Mouse (Mus musculus) embryo, embryonic 10.5 days (tissue): ENCODE data around the gene Rps6ka2.
A peak's percentile ranks its signal among the peaks of the same experiment; 100 is the strongest.

Experiments used
- DNase-seq: peaks from one replicate; pipeline ENCODE4 v3.0.0-alpha.2; 2015; ENCODE audit warnings: low spot score

Rps6ka2 gene

DNA sequence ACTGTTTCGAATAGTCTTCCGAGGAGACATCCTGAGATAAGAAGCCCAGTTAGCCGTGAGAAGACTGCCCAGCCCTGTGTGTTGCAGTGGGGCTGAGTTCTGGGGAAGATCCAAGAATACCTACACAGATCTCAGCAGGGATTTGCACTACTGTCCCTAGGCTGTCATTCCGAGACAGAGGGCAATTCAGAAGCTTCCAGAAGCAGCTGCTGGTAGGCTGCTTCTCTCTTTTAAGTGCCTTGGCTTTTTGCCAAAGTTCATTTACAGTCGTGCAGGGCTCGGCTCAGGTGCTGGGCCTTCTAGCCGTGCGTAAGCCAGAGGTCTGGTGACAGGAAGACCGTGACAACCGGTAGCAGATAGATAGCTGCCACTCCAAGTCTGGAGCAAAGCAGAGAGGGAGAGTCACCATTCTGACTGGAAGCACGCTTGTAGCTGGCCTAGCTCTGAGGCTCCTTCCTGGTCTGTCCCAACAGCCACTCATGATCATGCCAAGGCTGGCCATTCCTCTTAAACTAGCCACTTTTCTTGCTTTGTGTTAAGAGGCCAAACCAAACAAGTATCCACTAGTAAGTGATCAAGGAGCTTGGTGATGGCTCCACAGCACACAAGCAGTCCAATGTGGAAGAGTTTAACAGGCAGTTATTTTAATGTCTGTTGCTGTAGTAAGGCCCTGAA, 49.3 kb downstream of the Rps6ka2 start:
- DNase-seq = no peak

DNA sequence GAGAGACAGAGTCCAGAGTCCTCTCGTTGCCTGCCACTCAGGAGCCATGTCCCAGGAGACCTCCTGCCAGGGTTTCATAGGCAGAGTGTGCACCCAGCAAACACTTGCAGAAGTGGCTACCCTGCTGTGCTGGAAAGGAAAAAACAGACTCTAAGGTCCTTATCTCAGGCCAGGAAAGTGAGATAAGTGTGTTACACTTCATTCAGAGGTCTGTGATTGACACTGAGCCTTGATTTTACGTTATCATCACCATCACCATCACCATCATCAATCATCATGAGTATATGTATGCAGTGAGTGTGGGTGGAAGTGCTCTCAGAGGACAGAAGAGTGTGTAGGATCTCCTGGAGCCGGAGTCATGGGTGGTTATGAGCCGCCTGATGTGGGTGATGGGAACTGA, 51.4 kb downstream of the Rps6ka2 start:
- no peak for DNase-seq

- DNase-seq = no peak
Observed at GRCm38 (mm10) chr17:7222198-7222597, 52.3 kb downstream of the Rps6ka2 start.

GRCm38 (mm10) chr17:7228545-7228944, 58.6 kb downstream of the Rps6ka2 start:
- no peak for DNase-seq

- no peak for DNase-seq
Observed at GRCm38 (mm10) chr17:7231312-7231711, 61.4 kb downstream of the Rps6ka2 start.

DNA sequence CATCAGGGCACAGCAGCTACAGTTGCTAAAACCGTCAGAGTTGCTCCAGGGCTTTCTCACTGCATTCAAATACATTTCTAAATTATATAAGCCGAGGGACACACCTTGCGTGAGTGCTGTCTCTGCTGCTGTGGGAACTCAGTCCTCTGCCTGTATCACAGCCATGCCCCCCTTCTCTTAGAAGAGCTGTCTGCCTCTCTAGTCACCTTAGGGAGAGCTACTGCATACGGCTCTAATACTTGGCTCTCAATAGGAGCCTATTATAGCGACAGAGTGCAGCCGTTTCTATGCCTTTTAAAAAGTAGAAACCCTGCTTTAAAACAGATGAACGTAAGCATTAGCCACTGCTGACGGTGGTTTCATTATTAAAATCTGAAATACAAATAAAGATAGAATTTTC, 61.9 kb downstream of the Rps6ka2 start:
- no peak for DNase-seq

DNA sequence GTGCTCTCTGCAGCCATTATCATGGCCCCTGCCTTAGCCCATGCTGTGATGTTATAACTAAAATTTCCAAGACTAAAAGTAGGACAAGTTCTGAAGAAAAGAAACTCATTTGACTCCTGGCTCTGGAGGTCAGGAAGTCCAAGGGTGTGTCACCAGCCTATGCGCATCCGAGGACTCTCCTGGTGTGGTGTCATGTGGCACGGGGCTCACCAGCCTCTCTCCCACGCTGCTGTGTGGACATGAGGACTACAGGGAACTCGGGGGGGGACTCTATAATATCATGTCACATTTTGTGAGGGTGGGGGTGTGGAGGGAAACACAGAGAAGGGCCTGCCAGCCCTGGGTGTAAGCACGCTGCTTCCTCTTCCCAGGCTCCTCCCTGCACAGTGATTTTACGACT, 62.5 kb downstream of the Rps6ka2 start:
- DNase-seq = no peak

DNA sequence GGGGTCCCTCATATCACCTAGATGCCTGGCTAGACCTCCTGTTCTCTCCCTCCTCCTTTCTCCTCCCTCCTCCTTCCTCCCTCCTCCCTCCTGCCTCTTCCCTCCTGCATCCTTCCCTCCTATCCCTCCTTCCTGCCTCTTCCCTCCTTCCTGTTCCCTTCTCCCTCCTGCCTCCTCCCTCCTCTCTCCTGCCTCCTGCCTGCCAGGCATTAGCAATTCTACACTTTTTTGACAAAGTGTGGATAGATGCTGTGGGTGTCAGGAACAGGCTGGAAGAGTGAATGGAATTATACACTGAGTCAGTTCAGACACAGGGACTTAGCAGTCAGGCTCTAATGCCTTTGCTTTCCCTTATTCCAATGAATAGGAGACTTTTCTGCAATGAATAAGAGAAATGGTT, 63.3 kb downstream of the Rps6ka2 start:
- no peak for DNase-seq

DNA sequence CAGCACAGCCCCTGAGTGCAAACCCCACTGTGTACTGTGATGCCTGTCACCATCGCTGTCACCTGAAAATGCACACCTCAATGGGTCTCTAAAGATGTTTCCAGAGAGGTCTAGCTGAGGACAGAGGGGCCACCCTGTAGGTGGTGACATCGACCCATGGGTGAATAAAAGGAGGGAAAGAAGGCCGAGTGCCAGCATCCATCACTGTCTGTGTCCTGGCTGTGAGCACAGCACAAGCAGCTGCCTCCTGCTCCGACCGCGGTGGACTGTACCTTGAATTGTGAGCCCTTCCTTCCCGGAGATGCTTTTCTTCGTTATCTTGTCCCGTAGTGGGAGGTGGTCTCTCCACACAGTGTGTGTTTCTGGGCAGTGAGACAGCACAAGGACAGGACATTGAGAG, 67.8 kb downstream of the Rps6ka2 start:
- no peak for DNase-seq

GRCm38 (mm10) chr17:7238766-7239165, 68.9 kb downstream of the Rps6ka2 start:
- no peak for DNase-seq

DNA sequence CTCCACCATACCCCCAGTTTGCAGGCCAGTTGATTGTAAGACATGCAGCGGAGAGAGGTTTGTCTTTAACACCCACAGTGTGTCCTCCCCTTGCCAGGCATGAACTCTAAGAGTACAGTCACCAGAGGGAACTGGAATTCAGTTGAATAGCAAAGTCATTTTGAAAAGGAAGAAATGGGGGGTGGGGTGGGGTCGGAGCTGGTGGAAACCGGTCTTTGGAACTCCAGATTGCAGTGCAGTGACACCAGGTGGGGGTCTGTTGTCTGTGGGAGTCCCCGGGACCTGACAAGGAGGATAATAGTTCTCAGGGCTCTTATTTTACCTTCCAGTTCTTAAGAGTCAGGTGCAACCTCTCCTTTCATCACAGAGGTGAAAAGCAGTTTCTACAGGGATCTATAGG, 70.6 kb downstream of the Rps6ka2 start:
- DNase-seq = no peak

DNA sequence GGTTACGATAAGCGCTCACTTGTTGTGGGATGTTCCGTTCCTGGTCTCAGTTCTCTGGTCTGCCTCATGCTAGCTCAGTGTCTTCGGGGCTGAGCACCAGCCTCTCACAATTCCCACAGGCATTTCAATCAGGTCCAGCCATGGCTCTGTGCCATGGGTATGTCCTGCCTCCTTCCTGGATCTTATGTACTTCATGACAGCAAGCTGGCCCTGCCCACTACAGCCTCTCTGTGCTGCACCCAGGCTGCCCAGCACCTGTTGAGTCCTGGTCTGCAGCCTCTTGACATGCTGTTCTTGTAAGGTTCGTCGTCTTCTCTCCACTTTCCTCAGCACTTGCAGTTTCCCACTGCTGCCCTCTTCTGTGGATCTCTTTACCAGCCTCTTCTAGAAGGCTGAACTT, 75.2 kb downstream of the Rps6ka2 start:
- DNase-seq = no peak

GRCm38 (mm10) chr17:7246893-7247556, 77.1 kb downstream of the Rps6ka2 start:
- no peak for DNase-seq

DNA sequence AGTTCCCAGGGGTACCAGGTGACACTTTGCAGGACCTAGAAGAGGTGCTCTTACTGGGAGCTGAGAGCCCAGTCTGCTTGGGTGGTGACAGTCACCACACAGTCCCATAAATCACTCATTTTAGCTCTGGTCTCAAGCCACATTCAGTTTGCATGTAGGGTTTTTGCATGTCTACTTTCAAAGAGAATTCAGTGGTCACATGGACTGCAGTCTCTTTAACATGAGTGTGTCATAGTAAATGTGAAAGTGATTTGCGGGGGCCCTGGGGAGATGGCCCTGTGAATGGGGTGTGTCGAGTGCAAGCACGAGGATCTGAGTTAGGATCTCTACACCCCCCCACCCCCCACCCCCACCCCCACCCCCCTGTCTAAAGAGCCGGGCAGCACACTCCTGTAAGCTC, 80.5 kb downstream of the Rps6ka2 start:
- DNase-seq = no peak

GRCm38 (mm10) chr17:7257208-7257607, 87.3 kb downstream of the Rps6ka2 start:
- DNase-seq = no peak

GRCm38 (mm10) chr17:7258748-7259359, 88.9 kb downstream of the Rps6ka2 start:
- DNase-seq = no peak

DNA sequence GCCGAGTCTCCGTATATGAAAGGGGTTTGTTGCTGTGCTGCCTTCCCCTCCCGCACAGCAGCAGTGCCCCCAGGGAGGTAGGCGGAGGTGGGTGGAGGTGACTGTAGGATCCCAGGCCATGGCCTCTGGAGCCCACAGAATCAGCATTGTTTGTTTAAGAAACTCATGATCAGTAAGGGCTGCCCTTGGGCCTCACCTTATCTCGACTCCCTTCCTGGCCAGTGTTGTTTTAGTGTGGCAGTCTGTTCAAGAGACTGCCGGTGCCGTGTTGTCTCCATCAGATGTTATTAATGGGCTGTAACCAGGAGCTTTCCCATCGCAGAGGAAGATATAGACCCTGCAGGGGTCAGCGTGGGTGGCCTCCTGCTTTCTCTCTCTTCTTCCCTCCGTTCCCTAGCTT, 90.4 kb downstream of the Rps6ka2 start:
- DNase-seq = peak; percentile 41

DNA sequence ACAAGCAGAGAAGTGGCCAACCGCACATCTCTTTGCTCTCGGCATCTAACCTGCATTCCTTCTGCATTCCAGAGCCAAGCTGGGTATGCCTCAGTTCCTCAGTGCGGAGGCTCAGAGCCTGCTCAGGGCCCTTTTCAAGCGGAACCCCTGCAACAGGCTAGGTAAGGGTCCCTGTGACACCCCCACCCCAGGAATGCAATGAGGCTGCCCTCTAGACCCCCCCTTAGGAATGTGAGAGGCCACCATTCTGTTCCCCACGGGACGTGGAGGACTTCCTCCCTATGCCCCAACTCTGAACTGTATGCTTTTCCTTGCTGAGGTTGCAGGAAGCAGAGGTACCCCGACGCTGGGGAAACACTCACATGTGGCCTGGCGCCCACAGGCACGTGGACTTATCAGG, 92.1 kb downstream of the Rps6ka2 start:
- peak; percentile 68 for DNase-seq

GRCm38 (mm10) chr17:7262620-7263019, 92.7 kb downstream of the Rps6ka2 start:
- DNase-seq = no peak

DNA sequence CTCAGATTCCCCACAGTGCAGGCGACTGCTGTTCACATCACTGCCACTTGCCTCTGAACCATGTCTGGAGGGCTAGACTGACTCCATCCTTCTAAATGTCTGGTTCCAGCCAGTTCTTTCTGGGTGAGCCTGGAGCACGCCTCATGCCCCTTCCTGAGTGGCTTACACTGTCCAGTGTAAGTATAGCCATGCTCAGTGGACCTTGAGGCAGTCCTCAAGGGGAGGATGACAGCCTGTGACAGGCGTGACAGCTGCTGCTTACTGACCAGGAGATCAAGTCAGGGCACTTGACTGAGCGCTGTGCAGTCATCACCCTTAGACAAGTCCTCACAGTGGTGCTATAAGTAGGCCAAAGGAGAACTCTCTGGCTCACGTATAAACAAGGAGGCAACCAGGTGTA, 94.7 kb downstream of the Rps6ka2 start:
- no peak for DNase-seq

DNA sequence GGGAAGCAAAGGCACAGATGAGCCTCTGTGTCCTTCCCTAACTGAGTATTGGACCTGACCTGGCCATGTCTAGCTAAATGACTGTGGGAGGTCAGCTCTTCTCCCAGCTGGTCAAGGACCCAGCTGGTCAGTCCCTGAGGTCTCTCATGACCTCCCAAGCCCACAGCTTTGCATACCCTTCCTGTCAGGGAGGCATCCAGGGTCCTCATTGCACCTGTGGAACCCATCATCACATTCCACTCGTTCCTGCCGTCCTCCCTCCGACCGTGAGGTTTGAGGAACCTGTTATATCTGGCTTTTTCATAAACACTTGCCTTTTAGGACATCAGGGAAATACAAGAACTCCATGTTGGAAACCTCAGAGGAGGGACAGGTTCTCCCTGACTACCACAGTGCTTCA, 95.4 kb downstream of the Rps6ka2 start:
- DNase-seq = no peak

- DNase-seq = no peak
Observed at GRCm38 (mm10) chr17:7265705-7266368, 95.9 kb downstream of the Rps6ka2 start.

DNA sequence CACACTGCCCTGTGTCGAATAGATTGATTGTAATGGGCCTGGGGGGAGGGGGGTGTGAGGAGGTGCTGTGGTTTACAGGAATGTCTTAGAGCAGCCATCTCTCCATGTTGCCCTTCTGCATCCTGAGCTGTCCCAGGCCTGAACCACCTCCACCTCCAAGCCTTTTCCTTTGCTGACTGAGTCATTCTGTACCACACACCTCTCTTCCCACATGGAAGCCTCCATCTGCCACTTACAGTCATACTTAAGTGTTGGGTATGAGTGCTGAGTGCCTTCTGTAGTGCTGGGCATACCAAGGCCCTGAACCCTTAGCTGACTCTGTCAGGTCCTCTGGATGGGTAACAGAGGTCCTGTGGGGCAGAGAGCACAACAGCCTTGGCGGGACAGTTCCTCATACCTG, 97.9 kb downstream of the Rps6ka2 start:
- no peak for DNase-seq
